Mouse (Mus musculus) limb, embryonic 10.5 days (tissue): ENCODE measurements around the gene Trim66. TPM values are rescaled to one million over a fixed set of nuclear protein-coding genes. Genes with fewer than 3 reads are reported as not detected.

Experiments used
- DNase-seq: peaks from one replicate; pipeline ENCODE4 v3.0.0-alpha.2; 2017; ENCODE audit warnings: low spot score
- H3K27ac ChIP-seq: fragments of 300-500 bp; sonication (generic); 2 replicates; pipeline ENCODE4 v1.5.1; 2016; ENCODE audit warnings: mild to moderate bottlenecking
- H3K27me3 ChIP-seq: fragments of 300-500 bp; sonication (generic); 2 replicates; pipeline ENCODE4 v1.6.1; 2016; ENCODE audit warnings: low read depth, mild to moderate bottlenecking; ENCODE audit not compliant: poor library complexity, severe bottlenecking
- H3K36me3 ChIP-seq: fragments of 300-500 bp; sonication (generic); 2 replicates; pipeline ENCODE4 v1.6.1; 2016; ENCODE audit warnings: mild to moderate bottlenecking, moderate library complexity
- H3K4me1 ChIP-seq: fragments of 300-500 bp; sonication (generic); 2 replicates; pipeline ENCODE4 v1.6.1; 2016
- H3K4me3 ChIP-seq: fragments of 300-500 bp; sonication (generic); 2 replicates; pipeline ENCODE4 v1.5.1; 2016; ENCODE audit warnings: mild to moderate bottlenecking, moderate library complexity
- H3K9me3 ChIP-seq: fragments of 300-500 bp; sonication (generic); replicated peaks from 2 replicates; pipeline ENCODE4 v1.6.1; 2016; ENCODE audit warnings: mild to moderate bottlenecking
- WGBS: fragments of 180-500 bp; shearing (Covaris S2); methylation state at CpG from one replicate; pipeline ENCODE4 v1.1.7; 2016; 5-methylcytosine and 5-hydroxymethylcytosine counted together
- microRNA-seq: library from miRNA; unstranded; fragments of <30 nt; microRNA quantifications from one replicate; pipeline ENCODE4, GENCODE M21; 2017
- polyA plus RNA-seq: library from polyadenylated mRNA; unstranded; fragments of >200 nt; fragmentation: Nextera tagmentation; extraction: Ambion mirVana; gene quantifications from 2 replicates; pipeline ENCODE4 v1.2.1, GENCODE M21; 2016

Gene Trim66
- polyA plus RNA-seq, 1 experiment from 2014 or later = 0.05 TPM

DNA sequence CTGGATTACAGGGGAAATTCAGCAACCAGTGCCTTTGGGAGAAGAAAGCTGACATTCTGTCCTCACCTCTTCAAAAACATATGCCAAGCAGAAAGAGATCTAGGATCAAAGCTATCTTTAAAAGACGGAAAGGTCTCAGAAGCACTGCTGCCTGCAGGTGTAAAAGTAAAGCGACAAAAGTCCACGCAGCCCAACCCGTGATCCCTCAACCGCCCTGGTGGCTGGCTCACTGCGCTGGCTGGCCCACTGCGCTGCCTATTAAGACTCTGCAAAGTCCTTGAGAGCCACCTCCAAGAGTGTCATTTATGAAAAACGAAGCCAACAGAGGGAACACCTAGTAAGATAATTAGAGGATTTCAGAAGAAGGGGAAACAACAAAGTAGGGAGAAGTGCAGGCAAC lies 85.1 kb downstream of the Trim66 start:
- no peaks in the 10 kb centered on the region for H3K9me3 ChIP-seq
- DNase-seq = no peak
- no peak overlapping the region for H3K27ac ChIP-seq
- no peaks in the 10 kb centered on the region for H3K36me3 ChIP-seq
- H3K27me3 ChIP-seq = no peaks in the 10 kb centered on the region
- WGBS = 78% methylated on average over 8 of the region's 8 CpGs
- H3K4me3 ChIP-seq = no peak overlapping the region
- H3K4me1 ChIP-seq = no peaks in the 10 kb centered on the region

GRCm38 (mm10) chr7:109405491-109405890 lies 102.4 kb downstream of the Trim66 start:
- Histone ChIP-seq H3K27ac (no peak overlapping the region), H3K4me1 (no peaks in the 10 kb centered on the region), H3K4me3 (no peak overlapping the region), H3K36me3 (no peaks in the 10 kb centered on the region), H3K9me3 (no peaks in the 10 kb centered on the region), H3K27me3 (no peaks in the 10 kb centered on the region)
- DNase-seq = no peak
- 76% methylated on average over 7 of the region's 7 CpGs for WGBS

DNA sequence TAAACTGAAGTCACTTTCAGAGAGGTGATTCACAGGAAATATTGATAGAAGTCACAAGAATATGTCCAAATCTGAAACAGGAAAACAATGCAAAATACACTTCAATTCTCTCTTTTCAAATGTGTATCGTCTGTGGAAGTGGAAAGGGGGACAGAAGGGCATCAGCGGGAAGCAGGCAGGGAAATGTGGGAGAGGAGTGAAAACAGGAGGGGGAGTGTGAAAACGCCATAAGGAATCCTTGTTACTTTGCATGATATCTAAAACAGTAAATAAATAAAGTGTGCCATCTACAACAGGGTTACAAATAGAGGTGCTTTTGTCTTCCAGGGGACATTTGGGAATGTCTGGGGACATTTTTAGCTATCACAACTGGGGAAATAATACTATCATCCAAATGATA lies 108.6 kb downstream of the Trim66 start:
- H3K27ac ChIP-seq = no peak overlapping the region
- no peaks in the 10 kb centered on the region for H3K27me3 ChIP-seq
- WGBS = 75% methylated on average over 3 of the region's 3 CpGs
- H3K9me3 ChIP-seq = no peaks in the 10 kb centered on the region
- no peaks in the 10 kb centered on the region for H3K4me1 ChIP-seq
- DNase-seq = no peak
- H3K4me3 ChIP-seq = no peak overlapping the region
- H3K36me3 ChIP-seq = no peaks in the 10 kb centered on the region

Small RNA genes within 50 kb of the gene (microRNA-seq; reads per million reads assigned to microRNA genes)
- gene Gm47284 = not detected

Other genes starting within 250 kb of the Trim66 start
- gene Stk33, start 69.1 kb downstream of the Trim66 start, polyA plus RNA-seq = 0.38 and 0.56 TPM in 2 replicates
- 130 and 159 TPM in 2 replicates for gene Rpl27a, start 11.0 kb upstream of the Trim66 start, polyA plus RNA-seq
- 41.4 and 53.5 TPM in 2 replicates for gene St5, start 195.5 kb upstream of the Trim66 start, polyA plus RNA-seq
- 26.8 and 27.5 TPM in 2 replicates for gene Akip1, start 195.6 kb upstream of the Trim66 start, polyA plus RNA-seq
- not detected in 2 replicates for gene BC051019, start 215.7 kb upstream of the Trim66 start, polyA plus RNA-seq
- gene Ascl3, start 223.6 kb upstream of the Trim66 start, polyA plus RNA-seq = 0.35 TPM in 1 of 2 replicates, not detected in the other
- gene Tmem9b, start 244.7 kb upstream of the Trim66 start, polyA plus RNA-seq = 17.3 and 18.0 TPM in 2 replicates